Mouse (Mus musculus): Measurements from ENCODE around the gene Leo1.

- no peak for TF ChIP-seq TAL1 (IDR thresholded peaks at IDR 0.05; ENCODE audit: low read length)
- no peak for TF ChIP-seq GATA1 (IDR thresholded peaks at IDR 0.05; ENCODE audit: low read length)
Observed at GRCm38 (mm10) chr9:75414204-75414603, 27.1 kb upstream of the Leo1 start.
